Mouse (Mus musculus) stomach, postnatal 0 days (tissue): ENCODE results near the gene Comt. TPM values are rescaled to one million over a fixed set of nuclear protein-coding genes. Genes with fewer than 3 reads are reported as not detected.

Experiments used
- ATAC-seq: fragments of 200-750 bp; cut with Nextera tagmentation; 2 replicates; pipeline ENCODE4 v1.8.0; 2017; ENCODE audit not compliant: low FRiP score, low TSS enrichment
- DNase-seq: peaks from one replicate; pipeline ENCODE4 v3.0.0-alpha.2; 2016; ENCODE audit warnings: low spot score
- H3K27ac ChIP-seq: fragments of 300-500 bp; sonication (generic); replicated peaks from 2 replicates; pipeline ENCODE4 v1.5.1; 2014; ENCODE audit warnings: mild to moderate bottlenecking, control low read depth
- H3K27me3 ChIP-seq: fragments of 300-500 bp; sonication (generic); 2 replicates; pipeline ENCODE4 v1.6.1; 2014; ENCODE audit warnings: low read length; ENCODE audit not compliant: control insufficient read depth, insufficient read depth
- H3K36me3 ChIP-seq: fragments of 300-500 bp; sonication (generic); 2 replicates; pipeline ENCODE4 v1.6.1; 2014; ENCODE audit warnings: low read length, mixed read lengths; ENCODE audit not compliant: control insufficient read depth, insufficient read depth
- H3K4me1 ChIP-seq: fragments of 300-500 bp; sonication (generic); replicated peaks from 2 replicates; pipeline ENCODE4 v1.6.1; 2014; ENCODE audit warnings: antibody characterized with exemption; ENCODE audit not compliant: control insufficient read depth, insufficient read depth
- H3K4me2 ChIP-seq: fragments of 300-500 bp; sonication (generic); replicated peaks from 2 replicates; pipeline ENCODE4 v1.6.1; 2014; ENCODE audit warnings: low read depth, mild to moderate bottlenecking, control low read depth, moderate library complexity
- H3K4me3 ChIP-seq: fragments of 300-500 bp; sonication (generic); 2 replicates; pipeline ENCODE4 v1.5.1; 2014; ENCODE audit warnings: low read depth, low read length, control low read depth
- H3K9ac ChIP-seq: fragments of 300-500 bp; sonication (generic); 2 replicates; pipeline ENCODE4 v1.6.1; 2014; ENCODE audit warnings: mild to moderate bottlenecking, low read length, control low read depth, mixed read lengths
- H3K9me3 ChIP-seq: fragments of 300-500 bp; sonication (generic); 2 replicates; pipeline ENCODE4 v1.6.1; 2016; ENCODE audit warnings: low read length; ENCODE audit not compliant: control insufficient read depth
- CTCF ChIP-seq: IDR thresholded peaks from 2 replicates; pipeline ENCODE4 v1.5.1; 2016; ENCODE audit warnings: antibody characterized with exemption, low read depth, mild to moderate bottlenecking, moderate library complexity
- EP300 ChIP-seq: optimal IDR thresholded peaks from 2 replicates; pipeline ENCODE3; 2016; ENCODE audit warnings: antibody characterized with exemption
- WGBS: fragments of 180-500 bp; shearing (Covaris S2); extraction: QIAGEN DNeasy Blood & Tissue Kit; methylation state at CpG from one replicate; pipeline ENCODE4 v1.1.7; 2014; 5-methylcytosine and 5-hydroxymethylcytosine counted together
- polyA plus RNA-seq: library from polyadenylated mRNA; unstranded; fragments of >200 nt; fragmentation: Nextera tagmentation; extraction: Ambion mirVana; gene quantifications from 2 replicates; pipeline ENCODE4 v1.2.1, GENCODE M21; 2015

Comt gene
- polyA plus RNA-seq, 1 experiment from 2014 or later: 95.1 TPM

DNA sequence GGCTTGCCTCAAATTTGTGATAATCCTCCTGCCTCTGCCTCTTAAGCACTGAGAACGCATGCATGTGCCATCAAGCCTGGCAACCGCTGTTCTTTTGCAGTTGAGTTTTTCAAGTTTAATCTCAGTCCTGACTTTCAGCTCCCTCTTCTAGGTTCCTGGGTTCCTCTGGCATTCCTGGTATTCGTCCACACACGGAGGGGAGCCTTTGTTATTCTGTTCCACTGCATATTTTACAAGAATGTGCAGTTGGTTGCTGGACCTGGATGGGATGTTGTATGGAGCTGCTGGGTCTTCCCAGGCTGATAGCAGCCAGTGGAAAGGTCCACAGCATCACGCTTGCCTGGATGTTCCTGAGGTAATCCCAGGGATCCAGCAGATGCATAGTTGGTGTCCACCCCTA lies 41.2 kb downstream of the Comt start:
- H3K9ac ChIP-seq: no peak overlapping the region
- TF ChIP-seq EP300: no peak
- no peak for TF ChIP-seq CTCF
- H3K4me3 ChIP-seq: no peak overlapping the region
- WGBS: 70% methylated on average over 5 of the region's 5 CpGs
- DNase-seq (no peak), ATAC-seq (no peak)
- H3K4me2 ChIP-seq: no peak overlapping the region
- no peaks in the 10 kb centered on the region for H3K9me3 ChIP-seq
- H3K36me3 ChIP-seq: no peaks in the 10 kb centered on the region
- no peaks in the 10 kb centered on the region for H3K27me3 ChIP-seq
- no peaks in the 10 kb centered on the region for H3K4me1 ChIP-seq
- H3K27ac ChIP-seq: no peak overlapping the region

DNA sequence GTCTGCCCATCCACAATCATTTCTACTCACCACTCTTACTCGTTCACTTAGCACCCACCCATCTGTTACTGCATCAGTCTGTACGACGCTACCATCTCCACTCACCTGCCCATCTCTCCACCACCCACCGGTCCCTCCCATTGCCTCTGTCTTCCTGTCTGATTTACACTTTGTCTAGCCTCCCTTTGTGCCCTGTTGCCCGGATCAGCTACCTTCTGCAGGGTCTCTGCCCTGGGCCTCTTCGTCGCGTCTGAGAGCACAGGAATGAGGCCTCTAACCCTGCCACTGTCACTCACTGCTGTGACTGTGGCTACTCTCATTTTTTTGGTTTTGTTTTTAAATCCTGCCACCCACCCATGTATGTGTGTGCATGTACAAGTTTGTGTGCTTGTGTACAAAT lies 42.0 kb downstream of the Comt start:
- WGBS: 85% methylated on average over 8 of the region's 8 CpGs
- DNase-seq: no peak

GRCm38 (mm10) chr16:18384211-18384610 lies 42.4 kb downstream of the Comt start:
- Histone ChIP-seq H3K27me3 (no peaks in the 10 kb centered on the region), H3K4me3 (no peak overlapping the region), H3K4me1 (no peaks in the 10 kb centered on the region), H3K27ac (no peak overlapping the region), H3K9me3 (no peaks in the 10 kb centered on the region), H3K36me3 (no peaks in the 10 kb centered on the region), H3K9ac (no peak overlapping the region), H3K4me2 (no peak overlapping the region)
- no peak for DNase-seq
- WGBS: 64% methylated on average over 7 of the region's 7 CpGs
- TF ChIP-seq CTCF: no peak
- TF ChIP-seq EP300: no peak
- ATAC-seq: no peak

More for the DNA sequence above, 42.0 kb downstream of the Comt start:
- Histone ChIP-seq H3K4me2 (no peak overlapping the region), H3K27me3 (no peaks in the 10 kb centered on the region), H3K36me3 (no peaks in the 10 kb centered on the region), H3K9me3 (no peaks in the 10 kb centered on the region), H3K4me1 (no peaks in the 10 kb centered on the region), H3K9ac (no peak overlapping the region), H3K27ac (no peak overlapping the region), H3K4me3 (no peak overlapping the region)
- TF ChIP-seq CTCF (no peak), EP300 (no peak)
- no peak for ATAC-seq

DNA sequence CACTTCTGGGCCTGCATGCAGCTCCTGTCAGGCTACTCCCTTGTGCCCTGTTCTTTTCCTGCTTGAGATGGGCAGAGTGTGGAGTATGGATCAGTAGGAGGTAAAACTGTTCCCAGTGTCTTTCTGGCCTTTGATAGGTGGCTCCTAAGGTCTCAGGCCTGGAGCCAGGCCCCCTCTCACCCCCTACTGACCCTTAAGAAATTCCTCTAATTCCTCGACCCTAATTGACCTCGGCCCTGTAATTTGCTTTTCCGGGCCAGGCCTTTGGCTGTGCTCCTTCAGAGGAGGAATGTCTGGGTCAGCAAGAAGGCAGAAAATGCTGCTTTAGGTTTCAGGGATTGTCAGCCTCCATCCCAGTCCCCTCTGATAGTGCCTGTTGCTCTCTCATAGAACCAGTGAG lies 42.9 kb downstream of the Comt start:
- ATAC-seq: no peak
- TF ChIP-seq CTCF: no peak
- TF ChIP-seq EP300: no peak
- no peaks in the 10 kb centered on the region for H3K36me3 ChIP-seq
- no peaks in the 10 kb centered on the region for H3K27me3 ChIP-seq
- DNase-seq: no peak
- no peak overlapping the region for H3K4me2 ChIP-seq
- 49% methylated on average over 3 of the region's 3 CpGs for WGBS
- 0 out of 2 replicates have a peak overlapping the region, but pooled peaks have one; percentile 13 for H3K27ac ChIP-seq
- no peak overlapping the region for H3K4me3 ChIP-seq
- no peak overlapping the region for H3K9ac ChIP-seq
- H3K9me3 ChIP-seq: no peaks in the 10 kb centered on the region
- no peaks in the 10 kb centered on the region for H3K4me1 ChIP-seq

DNA sequence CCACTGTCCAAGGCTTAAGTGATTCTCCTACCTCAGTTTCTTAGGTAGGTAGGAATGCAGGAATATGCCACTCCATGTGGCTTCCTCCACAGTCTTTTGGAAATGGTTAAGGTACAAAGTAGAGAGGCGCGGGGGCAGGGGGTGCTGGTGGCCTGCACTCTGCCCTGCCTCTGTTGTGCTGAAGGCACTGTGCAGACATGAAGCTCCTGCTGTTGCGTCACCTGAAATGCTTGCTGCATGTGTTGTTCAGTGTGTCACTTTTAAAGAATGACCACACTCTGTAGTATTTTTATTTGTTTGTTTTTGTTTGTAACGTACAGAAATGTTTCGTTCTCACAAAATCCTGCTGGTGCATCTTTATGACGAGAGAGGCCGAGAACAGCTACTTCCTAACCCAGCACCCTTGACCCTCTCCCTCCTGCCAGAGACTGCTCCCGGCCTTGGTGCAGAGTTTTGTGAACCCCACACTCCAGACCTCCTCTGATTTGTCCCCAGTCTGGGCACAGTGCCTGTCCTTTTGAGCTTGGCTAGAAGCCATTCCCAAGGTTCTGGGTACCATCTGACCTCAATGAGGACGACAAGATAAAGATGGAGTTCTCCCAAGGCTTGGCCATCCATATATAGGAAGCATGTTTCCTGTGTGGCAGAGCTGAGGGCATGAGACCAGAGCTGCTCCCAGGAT lies 43.5 kb downstream of the Comt start:
- no peak for ATAC-seq
- H3K36me3 ChIP-seq: no peaks in the 10 kb centered on the region
- 73% methylated on average over 9 of the region's 9 CpGs for WGBS
- H3K4me3 ChIP-seq: no peak overlapping the region
- no peak overlapping the region for H3K9ac ChIP-seq
- H3K4me2 ChIP-seq: no peak overlapping the region
- no peaks in the 10 kb centered on the region for H3K27me3 ChIP-seq
- H3K27ac ChIP-seq: 0 out of 2 replicates have a peak overlapping the region, but pooled peaks have one; percentile 13
- peak; percentile 11 for DNase-seq
- TF ChIP-seq CTCF (no peak), EP300 (no peak)
- no peaks in the 10 kb centered on the region for H3K9me3 ChIP-seq
- H3K4me1 ChIP-seq: no peaks in the 10 kb centered on the region

DNA sequence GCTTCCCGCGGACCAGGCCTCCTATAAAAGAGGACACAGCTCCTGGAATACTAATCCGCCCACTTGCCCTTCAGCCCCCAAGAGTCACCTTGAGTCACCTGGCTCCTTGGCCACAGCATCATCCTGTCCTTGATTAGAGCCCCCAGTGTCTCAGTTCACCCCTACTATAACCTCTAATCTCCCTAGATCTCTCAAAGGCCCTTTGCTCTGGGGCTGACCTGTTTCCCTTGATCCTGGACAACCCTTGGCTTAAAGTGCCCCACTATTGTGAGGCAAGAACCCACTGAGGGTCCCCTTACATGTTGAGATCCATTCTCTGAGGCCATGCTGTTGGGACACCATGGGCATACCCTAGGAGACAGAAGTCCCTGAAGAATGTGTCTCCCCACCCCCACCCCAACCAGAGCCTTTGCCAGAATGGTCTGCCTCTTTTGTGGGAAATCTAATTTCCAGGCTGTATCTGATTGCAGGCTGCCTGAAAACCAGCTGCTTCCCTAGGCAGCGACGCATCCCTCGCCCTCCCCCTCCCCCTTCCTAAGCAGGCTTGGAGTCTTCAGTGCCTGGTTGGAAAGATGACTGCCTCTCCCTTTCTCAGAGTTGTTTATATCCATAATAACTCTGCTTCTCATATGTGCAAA lies 44.9 kb downstream of the Comt start:
- TF ChIP-seq EP300 (no peak), CTCF (no peak)
- Histone ChIP-seq H3K4me2 (no peak overlapping the region), H3K9ac (no peak overlapping the region), H3K4me1 (no peaks in the 10 kb centered on the region), H3K36me3 (no peaks in the 10 kb centered on the region), H3K27me3 (no peaks in the 10 kb centered on the region), H3K27ac (no peak overlapping the region), H3K4me3 (no peak overlapping the region), H3K9me3 (no peaks in the 10 kb centered on the region)
- ATAC-seq (no peak), DNase-seq (peak; percentile 28)
- WGBS: 70% methylated on average over 6 of the region's 6 CpGs
